Mouse (Mus musculus): Measurements from ENCODE around the gene Zfp784.
"Not testable (repeated sequence)": the region's sequence is repeated elsewhere in the genome, so short reads cannot be mapped to it uniquely, and the experiment has no call there.

Gene Zfp784

GRCm38 (mm10) chr7:5038109-5038732, at the start of gene Zfp784:
Zfp784 (minus strand) TSS chr7:5038446.
- DNase-seq (ENCODE audit: low spot score) = peak; percentile 91

- no peak for DNase-seq (ENCODE audit: low spot score)
Measured at GRCm38 (mm10) chr7:5087886-5088285, 49.6 kb upstream of the Zfp784 start.

GRCm38 (mm10) chr7:5086921-5087440, 48.7 kb upstream of the Zfp784 start:
- DNase-seq (ENCODE audit: low spot score) = no peak

GRCm38 (mm10) chr7:5085512-5085911, 47.3 kb upstream of the Zfp784 start:
- DNase-seq (ENCODE audit: low spot score) = no peak

- no peak for DNase-seq (ENCODE audit: low spot score)
Measured at GRCm38 (mm10) chr7:5083325-5084105, 45.3 kb upstream of the Zfp784 start.

GRCm38 (mm10) chr7:5081939-5082338, 43.7 kb upstream of the Zfp784 start:
- DNase-seq (ENCODE audit: low spot score) = no peak

- no peak for DNase-seq (ENCODE audit: low spot score)
Measured at GRCm38 (mm10) chr7:5081241-5081640, 43.0 kb upstream of the Zfp784 start.

GRCm38 (mm10) chr7:5080815-5081214, 42.6 kb upstream of the Zfp784 start:
- DNase-seq (ENCODE audit: low spot score) = no peak

GRCm38 (mm10) chr7:5080010-5080751, 41.9 kb upstream of the Zfp784 start, which contains the start of gene Epn1:
Epn1 (plus strand) TSS chr7:5080235.
- peak; percentile 95 for DNase-seq (ENCODE audit: low spot score)

GRCm38 (mm10) chr7:5079365-5080009, 41.2 kb upstream of the Zfp784 start:
- DNase-seq (ENCODE audit: low spot score) = not testable (repeated sequence)

- DNase-seq (ENCODE audit: low spot score) = no peak
Measured at GRCm38 (mm10) chr7:5076931-5077330, 38.7 kb upstream of the Zfp784 start.

- no peak for DNase-seq (ENCODE audit: low spot score)
Measured at GRCm38 (mm10) chr7:5074984-5075383, 36.7 kb upstream of the Zfp784 start.

- no peak for DNase-seq (ENCODE audit: low spot score)
Measured at GRCm38 (mm10) chr7:5073586-5073985, 35.3 kb upstream of the Zfp784 start.

- DNase-seq (ENCODE audit: low spot score) = no peak
Measured at GRCm38 (mm10) chr7:5064886-5065285, 26.6 kb upstream of the Zfp784 start.

GRCm38 (mm10) chr7:5062360-5063001, 24.2 kb upstream of the Zfp784 start:
- DNase-seq (ENCODE audit: low spot score) = peak; percentile 83

GRCm38 (mm10) chr7:5061774-5062359, 23.6 kb upstream of the Zfp784 start, which contains the start of gene U2af2:
U2af2 (plus strand) TSS chr7:5062143.
- DNase-seq (ENCODE audit: low spot score) = peak; percentile 90

GRCm38 (mm10) chr7:5060944-5061773, 22.9 kb upstream of the Zfp784 start:
- DNase-seq (ENCODE audit: low spot score) = peak; percentile 98

GRCm38 (mm10) chr7:5060239-5060731, 22.0 kb upstream of the Zfp784 start:
- DNase-seq (ENCODE audit: low spot score) = peak; percentile 90

GRCm38 (mm10) chr7:5059421-5059820, 21.2 kb upstream of the Zfp784 start:
- no peak for DNase-seq (ENCODE audit: low spot score)

GRCm38 (mm10) chr7:5058631-5059030, 20.4 kb upstream of the Zfp784 start:
- DNase-seq (ENCODE audit: low spot score) = no peak

All from MN1 (cell line).